Mouse (Mus musculus) limb, embryonic 12.5 days (tissue): ENCODE measurements around the gene Pdcd2. TPM values are rescaled to one million over a fixed set of nuclear protein-coding genes. Genes with fewer than 3 reads are reported as not detected.
A peak's percentile ranks its signal among the peaks of the same experiment; 100 is the strongest.

ENCODE experiments used
- ATAC-seq: fragments of 200-750 bp; cut with Nextera tagmentation; 2 replicates; pipeline ENCODE4 v1.8.0; 2017; ENCODE audit warnings: low read depth, moderate TSS enrichment; ENCODE audit not compliant: insufficient number of reproducible peaks, insufficient read depth, low FRiP score, low TSS enrichment
- H3K27ac ChIP-seq: fragments of 300-500 bp; sonication (generic); 2 replicates; pipeline ENCODE4 v1.5.1; 2016; ENCODE audit warnings: mild to moderate bottlenecking, moderate library complexity
- H3K27me3 ChIP-seq: fragments of 300-500 bp; sonication (generic); 2 replicates; pipeline ENCODE4 v1.6.1; 2016; ENCODE audit warnings: mild to moderate bottlenecking, moderate library complexity
- H3K36me3 ChIP-seq: fragments of 300-500 bp; sonication (generic); 2 replicates; pipeline ENCODE4 v1.6.1; 2016; ENCODE audit warnings: mild to moderate bottlenecking, moderate library complexity
- H3K4me1 ChIP-seq: fragments of 300-500 bp; sonication (generic); replicated peaks from 2 replicates; pipeline ENCODE4 v1.6.1; 2016
- H3K4me2 ChIP-seq: fragments of 300-500 bp; sonication (generic); 2 replicates; pipeline ENCODE4 v1.6.1; 2016; ENCODE audit warnings: mild to moderate bottlenecking, moderate library complexity
- H3K4me3 ChIP-seq: fragments of 300-500 bp; sonication (generic); replicated peaks from 2 replicates; pipeline ENCODE4 v1.5.1; 2016; ENCODE audit warnings: mild to moderate bottlenecking
- H3K9ac ChIP-seq: fragments of 300-500 bp; sonication (generic); replicated peaks from 2 replicates; pipeline ENCODE4 v1.6.1; 2016; ENCODE audit warnings: mild to moderate bottlenecking, moderate library complexity
- H3K9me3 ChIP-seq: fragments of 300-500 bp; sonication (generic); 2 replicates; pipeline ENCODE4 v1.6.1; 2016; ENCODE audit warnings: mild to moderate bottlenecking, moderate library complexity
- WGBS: fragments of 180-500 bp; shearing (Covaris S2); methylation state at CpG from one replicate; pipeline ENCODE4 v1.1.7; 2016; 5-methylcytosine and 5-hydroxymethylcytosine counted together
- polyA plus RNA-seq: library from polyadenylated mRNA; unstranded; fragments of >200 nt; fragmentation: Nextera tagmentation; extraction: Ambion mirVana; gene quantifications from 2 replicates; pipeline ENCODE4 v1.2.1, GENCODE M21; 2016

Pdcd2 gene
- polyA plus RNA-seq, 1 experiment from 2014 or later = 54.8 TPM

DNA sequence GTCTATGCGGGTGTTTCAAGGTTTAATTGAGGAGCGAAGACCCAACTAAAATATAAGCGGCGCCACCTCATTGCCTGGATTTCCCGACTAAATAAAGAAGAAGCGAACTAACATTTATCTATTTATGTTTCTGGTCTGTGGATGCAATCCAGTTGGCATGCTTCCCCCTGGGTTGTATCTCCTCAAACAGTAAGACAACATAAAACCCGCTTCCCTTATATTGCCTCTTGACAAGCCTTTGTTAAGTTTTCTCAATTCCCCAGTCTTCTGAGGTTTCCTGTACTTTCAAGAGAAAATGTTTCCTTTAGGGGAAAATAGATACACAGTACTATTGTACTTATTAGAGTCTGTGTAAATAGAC lies 28.4 kb downstream of the Pdcd2 start:
- Histone ChIP-seq H3K9ac (no peak overlapping the region), H3K27me3 (no peaks in the 10 kb centered on the region), H3K4me3 (peak overlapping the region; percentile 96), H3K4me1 (peaks cover 30% of the 10 kb centered on the region), H3K36me3 (peaks cover 31% of the 10 kb centered on the region), H3K4me2 (peak overlapping the region; percentile 85), H3K9me3 (no peaks in the 10 kb centered on the region), H3K27ac (0 out of 2 replicates have a peak overlapping the region, but pooled peaks have one; percentile 94)
- ATAC-seq = no peak
- 44% methylated on average over 7 of the region's 7 CpGs for WGBS

DNA sequence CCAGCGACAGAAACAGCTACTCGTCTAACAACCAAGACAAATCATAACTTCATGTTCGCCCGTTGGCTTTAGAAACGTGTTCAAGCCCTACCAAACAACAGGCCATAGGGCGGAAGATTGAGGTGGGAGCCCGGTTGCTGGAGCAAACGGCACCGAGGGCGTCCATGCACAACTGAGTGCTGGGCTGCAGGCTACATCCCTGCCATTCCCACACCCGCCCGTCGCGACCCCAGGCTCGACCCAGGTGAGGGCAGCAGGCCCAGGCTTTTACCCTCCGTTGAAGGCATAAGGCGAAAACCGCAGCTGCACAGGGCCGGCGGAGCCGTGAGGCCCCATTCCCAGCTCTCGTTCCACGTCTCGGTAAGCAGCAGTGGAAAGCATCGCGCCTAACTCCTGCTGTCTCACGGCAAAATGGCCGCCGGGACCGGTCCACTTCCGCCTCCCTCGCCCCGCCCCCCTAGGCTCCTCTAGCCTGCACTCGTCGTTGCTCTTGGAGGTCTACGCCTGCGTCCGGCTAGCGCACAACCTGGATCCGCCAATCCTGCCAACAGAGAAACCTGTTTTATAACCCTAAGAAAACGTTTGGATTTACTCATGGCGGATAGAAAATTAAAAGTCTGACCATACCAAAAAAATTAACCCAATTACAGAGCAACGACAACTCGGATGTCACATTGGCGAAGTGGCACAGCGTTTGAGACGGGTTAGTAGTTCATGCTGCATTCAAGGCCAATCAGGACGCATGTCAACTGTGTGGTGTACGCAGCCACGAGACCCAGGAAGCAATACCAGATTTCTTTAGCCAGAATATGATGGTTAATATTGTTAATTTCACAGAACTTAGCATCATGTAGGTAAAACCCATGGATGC lies 29.0 kb downstream of the Pdcd2 start:
- ATAC-seq = peak; percentile 94
- under 1% methylated on average over 50 of the region's 50 CpGs for WGBS
- no peaks in the 10 kb centered on the region for H3K27me3 ChIP-seq

GRCm38 (mm10) chr17:15490542-15490941 lies 36.6 kb downstream of the Pdcd2 start:
- H3K9ac ChIP-seq = no peak overlapping the region
- no peak overlapping the region for H3K4me2 ChIP-seq
- WGBS = 93% methylated on average over 7 of the region's 7 CpGs
- no peaks in the 10 kb centered on the region for H3K9me3 ChIP-seq
- no peak overlapping the region for H3K27ac ChIP-seq
- H3K4me3 ChIP-seq = no peak overlapping the region
- ATAC-seq = no peak
- H3K27me3 ChIP-seq = no peaks in the 10 kb centered on the region
- H3K4me1 ChIP-seq = no peaks in the 10 kb centered on the region
- H3K36me3 ChIP-seq = peaks cover 69% of the 10 kb centered on the region

More for the DNA sequence above, 29.0 kb downstream of the Pdcd2 start:
- peak overlapping the region; percentile 94 for H3K27ac ChIP-seq
- peak overlapping the region; percentile 96 for H3K4me3 ChIP-seq
- H3K9ac ChIP-seq = peak overlapping the region; percentile 91
- H3K4me2 ChIP-seq = peak overlapping the region; percentile 85
- H3K4me1 ChIP-seq = peaks cover 30% of the 10 kb centered on the region
- H3K36me3 ChIP-seq = peaks cover 34% of the 10 kb centered on the region
- H3K9me3 ChIP-seq = no peaks in the 10 kb centered on the region

GRCm38 (mm10) chr17:15472671-15473070 lies 54.4 kb downstream of the Pdcd2 start:
- peaks cover 81% of the 10 kb centered on the region for H3K36me3 ChIP-seq
- H3K27me3 ChIP-seq = no peaks in the 10 kb centered on the region
- no peaks in the 10 kb centered on the region for H3K9me3 ChIP-seq
- ATAC-seq = no peak
- no peak overlapping the region for H3K27ac ChIP-seq
- H3K4me2 ChIP-seq = no peak overlapping the region
- H3K4me1 ChIP-seq = no peaks in the 10 kb centered on the region
- H3K9ac ChIP-seq = no peak overlapping the region
- no peak overlapping the region for H3K4me3 ChIP-seq
- 89% methylated on average over 4 of the region's 4 CpGs for WGBS

Other genes starting within 250 kb of the Pdcd2 start
- 6.7 and 7.1 TPM in 2 replicates for gene Dll1, start 150.4 kb downstream of the Pdcd2 start, polyA plus RNA-seq
- gene Fam120b, start 131.1 kb downstream of the Pdcd2 start, polyA plus RNA-seq = 33.2 and 35.2 TPM in 2 replicates
- 262 and 265 TPM in 2 replicates for gene Psmb1, start 27.6 kb downstream of the Pdcd2 start, polyA plus RNA-seq
- gene Tbp, start 27.4 kb downstream of the Pdcd2 start, polyA plus RNA-seq = 45.8 and 53.3 TPM in 2 replicates
- 1.4 TPM in 2 replicates for gene Prdm9, start 37.1 kb upstream of the Pdcd2 start, polyA plus RNA-seq
- 48.6 and 51.1 TPM in 2 replicates for gene Chd1, start 177.7 kb upstream of the Pdcd2 start, polyA plus RNA-seq